Mouse (Mus musculus): Measurements from ENCODE around the gene Zfand6. TPM values are rescaled to one million over a fixed set of nuclear protein-coding genes. Genes with fewer than 3 reads are reported as not detected.
A peak's percentile ranks its signal among the peaks of the same experiment; 100 is the strongest.

Zfand6 gene
- total and polyA plus RNA-seq, 2 experiments from 2014 or later, result 104 to 141 TPM

GRCm38 (mm10) chr7:84710287-84710958, 20.7 kb upstream of the Zfand6 start:
- no peak overlapping the region for H3K4me3 ChIP-seq (ENCODE audit: low read length)

DNA sequence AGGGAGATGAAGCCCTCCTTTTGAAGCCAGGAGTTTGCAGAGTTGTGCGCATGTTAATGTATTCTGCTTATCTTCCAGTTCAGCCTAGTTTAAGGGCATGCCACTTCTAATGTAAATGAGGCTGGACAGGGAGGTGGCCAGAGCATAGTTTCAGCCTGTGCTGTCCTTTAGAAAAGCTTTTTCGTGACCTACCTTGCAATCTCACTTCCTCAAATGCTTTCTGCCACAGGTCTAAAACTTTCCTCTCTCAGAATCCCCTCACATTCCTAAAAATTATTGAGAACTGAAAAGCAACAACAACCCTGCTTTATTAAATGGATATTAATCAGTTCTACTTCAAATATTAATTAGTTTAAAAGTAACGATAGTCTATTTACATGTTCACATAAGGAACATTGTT, 17.1 kb upstream of the Zfand6 start:
- Histone ChIP-seq H3K36me3 (ENCODE audit: insufficient read depth, low read length) (no peaks in the 10 kb centered on the region), H3K27ac (no peak overlapping the region), H3K9ac (replicated peaks; ENCODE audit: low read length) (no peak overlapping the region), H3K9me3 (ENCODE audit: low read length) (no peaks in the 10 kb centered on the region), H3K4me1 (ENCODE audit: insufficient read depth, low read length) (no peaks in the 10 kb centered on the region), H3K4me2 (ENCODE audit: low read depth, low read length) (no peak overlapping the region), H3K27me3 (ENCODE audit: insufficient read depth, low read length) (no peaks in the 10 kb centered on the region), H3K4me3 (ENCODE audit: low read length) (no peak overlapping the region)
- ATAC-seq (no peak), DNase-seq (ENCODE audit: low spot score) (no peak)
- no peak for TF ChIP-seq CTCF (IDR thresholded peaks at IDR 0.05; ENCODE audit: low read depth)
- 90% methylated on average over 3 of the region's 3 CpGs for WGBS

More at GRCm38 (mm10) chr7:84710287-84710958, 20.7 kb upstream of the Zfand6 start:
- H3K27ac ChIP-seq, result no peak overlapping the region
- TF ChIP-seq CTCF (IDR thresholded peaks at IDR 0.05; ENCODE audit: low read depth), result no peak
- no peaks in the 10 kb centered on the region for H3K36me3 ChIP-seq (ENCODE audit: insufficient read depth, low read length)
- H3K9ac ChIP-seq (replicated peaks; ENCODE audit: low read length), result no peak overlapping the region
- no peaks in the 10 kb centered on the region for H3K27me3 ChIP-seq (ENCODE audit: insufficient read depth, low read length)
- H3K9me3 ChIP-seq (ENCODE audit: low read length), result no peaks in the 10 kb centered on the region
- H3K4me2 ChIP-seq (ENCODE audit: low read depth, low read length), result no peak overlapping the region
- H3K4me1 ChIP-seq (ENCODE audit: insufficient read depth, low read length), result no peaks in the 10 kb centered on the region
- ATAC-seq, result no peak
- no peak for DNase-seq (ENCODE audit: low spot score)

- WGBS, result 3% methylated on average over 19 of the region's 19 CpGs
- peak; percentile 10 for DNase-seq (ENCODE audit: low spot score)
- Histone ChIP-seq H3K9me3 (ENCODE audit: low read length) (no peaks in the 10 kb centered on the region), H3K9ac (replicated peaks; ENCODE audit: low read length) (peak overlapping the region; percentile 56), H3K27ac (no peak overlapping the region), H3K4me3 (ENCODE audit: low read length) (peak overlapping the region; percentile 95), H3K4me2 (ENCODE audit: low read depth, low read length) (peak overlapping the region; percentile 85), H3K27me3 (ENCODE audit: insufficient read depth, low read length) (no peaks in the 10 kb centered on the region), H3K36me3 (ENCODE audit: insufficient read depth, low read length) (no peaks in the 10 kb centered on the region), H3K4me1 (ENCODE audit: insufficient read depth, low read length) (0 out of 2 replicates have a peak, but pooled peaks cover 7% of the 10 kb centered on the region)
- TF ChIP-seq CTCF (IDR thresholded peaks at IDR 0.05; ENCODE audit: low read depth), result no peak
- ATAC-seq, result no peak
These were observed 346 bp upstream of the Zfand6 start for GRCm38 (mm10) chr7:84690101-84690509.

- no peak for ATAC-seq
- Histone ChIP-seq H3K36me3 (ENCODE audit: insufficient read depth, low read length) (no peaks in the 10 kb centered on the region), H3K27ac (no peak overlapping the region), H3K4me1 (ENCODE audit: insufficient read depth, low read length) (0 out of 2 replicates have a peak, but pooled peaks cover 7% of the 10 kb centered on the region), H3K9ac (replicated peaks; ENCODE audit: low read length) (no peak overlapping the region), H3K9me3 (ENCODE audit: low read length) (no peaks in the 10 kb centered on the region), H3K4me2 (ENCODE audit: low read depth, low read length) (0 out of 2 replicates have a peak overlapping the region, but pooled peaks have one; percentile 85), H3K27me3 (ENCODE audit: insufficient read depth, low read length) (no peaks in the 10 kb centered on the region), H3K4me3 (ENCODE audit: low read length) (no peak overlapping the region)
- DNase-seq (ENCODE audit: low spot score), result no peak
- TF ChIP-seq CTCF (IDR thresholded peaks at IDR 0.05; ENCODE audit: low read depth), result no peak
- 63% methylated on average over 12 of the region's 12 CpGs for WGBS
These were observed 1.8 kb downstream of the Zfand6 start for GRCm38 (mm10) chr7:84687653-84688580.

GRCm38 (mm10) chr7:84686380-84686779, 3.4 kb downstream of the Zfand6 start:
- no peak for TF ChIP-seq CTCF (IDR thresholded peaks at IDR 0.05; ENCODE audit: low read depth)
- Histone ChIP-seq H3K9ac (replicated peaks; ENCODE audit: low read length) (no peak overlapping the region), H3K36me3 (ENCODE audit: insufficient read depth, low read length) (no peaks in the 10 kb centered on the region), H3K27ac (no peak overlapping the region), H3K9me3 (ENCODE audit: low read length) (no peaks in the 10 kb centered on the region), H3K4me1 (ENCODE audit: insufficient read depth, low read length) (0 out of 2 replicates have a peak, but pooled peaks cover 7% of the 10 kb centered on the region), H3K4me3 (ENCODE audit: low read length) (no peak overlapping the region), H3K27me3 (ENCODE audit: insufficient read depth, low read length) (no peaks in the 10 kb centered on the region), H3K4me2 (ENCODE audit: low read depth, low read length) (no peak overlapping the region)
- 90% methylated on average over 2 of the region's 2 CpGs for WGBS
- DNase-seq (ENCODE audit: low spot score), result no peak
- ATAC-seq, result no peak

DNA sequence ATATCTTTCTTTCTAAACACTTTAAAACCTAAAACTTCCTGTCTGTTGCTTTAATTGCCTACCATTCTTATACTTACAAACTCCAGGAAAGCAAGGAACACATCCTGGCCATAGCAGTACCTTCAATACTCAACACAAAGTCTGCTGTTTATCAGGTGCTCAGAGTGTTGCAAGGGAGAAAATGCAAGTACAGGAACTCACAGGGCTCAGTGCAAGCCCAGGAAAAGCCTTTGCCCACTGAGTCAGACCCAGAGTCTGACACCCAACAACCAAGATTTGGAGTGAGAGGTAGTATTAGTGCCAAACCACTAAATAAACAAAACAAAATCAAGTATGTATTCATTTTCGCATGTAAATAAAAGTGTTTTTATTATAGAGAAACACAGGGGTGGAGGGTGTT, 5.1 kb downstream of the Zfand6 start:
- Histone ChIP-seq H3K27me3 (ENCODE audit: insufficient read depth, low read length) (no peaks in the 10 kb centered on the region), H3K4me3 (ENCODE audit: low read length) (no peak overlapping the region), H3K27ac (no peak overlapping the region), H3K4me2 (ENCODE audit: low read depth, low read length) (no peak overlapping the region), H3K36me3 (ENCODE audit: insufficient read depth, low read length) (no peaks in the 10 kb centered on the region), H3K4me1 (ENCODE audit: insufficient read depth, low read length) (0 out of 2 replicates have a peak, but pooled peaks cover 7% of the 10 kb centered on the region), H3K9ac (replicated peaks; ENCODE audit: low read length) (no peak overlapping the region), H3K9me3 (ENCODE audit: low read length) (no peaks in the 10 kb centered on the region)
- ATAC-seq, result no peak
- DNase-seq (ENCODE audit: low spot score), result no peak
- no peak for TF ChIP-seq CTCF (IDR thresholded peaks at IDR 0.05; ENCODE audit: low read depth)
- WGBS, result 95% methylated on average over 1 of the region's 1 CpGs
